Mouse (Mus musculus): ENCODE measurements around the gene 2210010C04Rik.
"Not testable (repeated sequence)": the region's sequence is repeated elsewhere in the genome, so short reads cannot be mapped to it uniquely, and the experiment has no call there.

2210010C04Rik gene

GRCm38 (mm10) chr6:41018629-41019028 is 16.7 kb downstream of the 2210010C04Rik start:
- no peak for DNase-seq (ENCODE audit: low read depth)

GRCm38 (mm10) chr6:41015065-41015464 is 20.2 kb downstream of the 2210010C04Rik start:
- no peak for DNase-seq (ENCODE audit: low read depth)

- not testable (repeated sequence) for DNase-seq (ENCODE audit: low read depth)
These were observed 35.9 kb downstream of the 2210010C04Rik start, which contains the start of gene Gm2663 for GRCm38 (mm10) chr6:40999379-40999778. TSS of gene Gm2663 (minus strand) at chr6:40999479.

Data from fibroblast of lung, adult 2 months (primary cell).